Mouse (Mus musculus) stomach, postnatal 0 days (tissue): ENCODE results near the gene Acot7. TPM values are rescaled to one million over a fixed set of nuclear protein-coding genes. Genes with fewer than 3 reads are reported as not detected.

ENCODE experiments used
- ATAC-seq: fragments of 200-750 bp; cut with Nextera tagmentation; 2 replicates; pipeline ENCODE4 v1.8.0; 2017; ENCODE audit not compliant: low FRiP score, low TSS enrichment
- DNase-seq: peaks from one replicate; pipeline ENCODE4 v3.0.0-alpha.2; 2016; ENCODE audit warnings: low spot score
- H3K27ac ChIP-seq: fragments of 300-500 bp; sonication (generic); replicated peaks from 2 replicates; pipeline ENCODE4 v1.5.1; 2014; ENCODE audit warnings: mild to moderate bottlenecking, control low read depth
- H3K27me3 ChIP-seq: fragments of 300-500 bp; sonication (generic); 2 replicates; pipeline ENCODE4 v1.6.1; 2014; ENCODE audit warnings: low read length; ENCODE audit not compliant: control insufficient read depth, insufficient read depth
- H3K36me3 ChIP-seq: fragments of 300-500 bp; sonication (generic); 2 replicates; pipeline ENCODE4 v1.6.1; 2014; ENCODE audit warnings: low read length, mixed read lengths; ENCODE audit not compliant: control insufficient read depth, insufficient read depth
- H3K4me1 ChIP-seq: fragments of 300-500 bp; sonication (generic); replicated peaks from 2 replicates; pipeline ENCODE4 v1.6.1; 2014; ENCODE audit warnings: antibody characterized with exemption; ENCODE audit not compliant: control insufficient read depth, insufficient read depth
- H3K4me2 ChIP-seq: fragments of 300-500 bp; sonication (generic); replicated peaks from 2 replicates; pipeline ENCODE4 v1.6.1; 2014; ENCODE audit warnings: low read depth, mild to moderate bottlenecking, control low read depth, moderate library complexity
- H3K4me3 ChIP-seq: fragments of 300-500 bp; sonication (generic); 2 replicates; pipeline ENCODE4 v1.5.1; 2014; ENCODE audit warnings: low read depth, low read length, control low read depth
- H3K9ac ChIP-seq: fragments of 300-500 bp; sonication (generic); 2 replicates; pipeline ENCODE4 v1.6.1; 2014; ENCODE audit warnings: mild to moderate bottlenecking, low read length, control low read depth, mixed read lengths
- H3K9me3 ChIP-seq: fragments of 300-500 bp; sonication (generic); 2 replicates; pipeline ENCODE4 v1.6.1; 2016; ENCODE audit warnings: low read length; ENCODE audit not compliant: control insufficient read depth
- CTCF ChIP-seq: IDR thresholded peaks from 2 replicates; pipeline ENCODE4 v1.5.1; 2016; ENCODE audit warnings: antibody characterized with exemption, low read depth, mild to moderate bottlenecking, moderate library complexity
- EP300 ChIP-seq: optimal IDR thresholded peaks from 2 replicates; pipeline ENCODE3; 2016; ENCODE audit warnings: antibody characterized with exemption
- WGBS: fragments of 180-500 bp; shearing (Covaris S2); extraction: QIAGEN DNeasy Blood & Tissue Kit; methylation state at CpG from one replicate; pipeline ENCODE4 v1.1.7; 2014; 5-methylcytosine and 5-hydroxymethylcytosine counted together
- polyA plus RNA-seq: library from polyadenylated mRNA; unstranded; fragments of >200 nt; fragmentation: Nextera tagmentation; extraction: Ambion mirVana; gene quantifications from 2 replicates; pipeline ENCODE4 v1.2.1, GENCODE M21; 2015

The Acot7 gene
- polyA plus RNA-seq, 1 experiment from 2014 or later, result 55.0 TPM

GRCm38 (mm10) chr4:152199617-152200016 is 21.7 kb downstream of the Acot7 start:
- DNase-seq, result no peak
- peak; percentile 31; the same call in 1 of the 2 replicates for ATAC-seq
- H3K4me1 ChIP-seq, result no peaks in the 10 kb centered on the region
- no peaks in the 10 kb centered on the region for H3K27me3 ChIP-seq
- H3K4me3 ChIP-seq, result no peak overlapping the region
- no peak overlapping the region for H3K9ac ChIP-seq
- no peaks in the 10 kb centered on the region for H3K36me3 ChIP-seq
- TF ChIP-seq CTCF, result no peak
- TF ChIP-seq EP300, result no peak
- 71% methylated on average over 1 of the region's 1 CpGs for WGBS
- no peak overlapping the region for H3K4me2 ChIP-seq
- no peak overlapping the region for H3K27ac ChIP-seq
- H3K9me3 ChIP-seq, result no peaks in the 10 kb centered on the region

GRCm38 (mm10) chr4:152201492-152201891 is 23.6 kb downstream of the Acot7 start:
- Histone ChIP-seq H3K9ac (no peak overlapping the region), H3K27me3 (no peaks in the 10 kb centered on the region), H3K27ac (no peak overlapping the region), H3K9me3 (no peaks in the 10 kb centered on the region), H3K36me3 (no peaks in the 10 kb centered on the region), H3K4me1 (no peaks in the 10 kb centered on the region), H3K4me2 (no peak overlapping the region), H3K4me3 (no peak overlapping the region)
- DNase-seq, result no peak
- TF ChIP-seq CTCF (no peak), EP300 (no peak)
- WGBS, result 40% methylated on average over 6 of the region's 6 CpGs
- ATAC-seq, result no peak

GRCm38 (mm10) chr4:152202418-152202817 is 24.5 kb downstream of the Acot7 start:
- Histone ChIP-seq H3K27me3 (no peaks in the 10 kb centered on the region), H3K9me3 (no peaks in the 10 kb centered on the region), H3K9ac (no peak overlapping the region), H3K4me1 (no peaks in the 10 kb centered on the region), H3K4me3 (no peak overlapping the region), H3K27ac (no peak overlapping the region), H3K36me3 (no peaks in the 10 kb centered on the region), H3K4me2 (no peak overlapping the region)
- DNase-seq (no peak), ATAC-seq (no peak)
- TF ChIP-seq CTCF, result no peak
- no peak for TF ChIP-seq EP300
- WGBS, result 88% methylated on average over 1 of the region's 1 CpGs

- H3K9ac ChIP-seq, result no peak overlapping the region
- TF ChIP-seq CTCF (no peak), EP300 (no peak)
- H3K27ac ChIP-seq, result no peak overlapping the region
- no peak overlapping the region for H3K4me3 ChIP-seq
- DNase-seq (no peak), ATAC-seq (0 out of 2 replicates have a peak, but pooled peaks have one; percentile 24)
- no peaks in the 10 kb centered on the region for H3K36me3 ChIP-seq
- no peaks in the 10 kb centered on the region for H3K9me3 ChIP-seq
- H3K27me3 ChIP-seq, result no peaks in the 10 kb centered on the region
- H3K4me1 ChIP-seq, result no peaks in the 10 kb centered on the region
- WGBS, result 62% methylated on average over 3 of the region's 3 CpGs
- no peak overlapping the region for H3K4me2 ChIP-seq
Observed at GRCm38 (mm10) chr4:152202905-152203304, 25.0 kb downstream of the Acot7 start.

- no peaks in the 10 kb centered on the region for H3K27me3 ChIP-seq
- H3K27ac ChIP-seq, result no peak overlapping the region
- H3K36me3 ChIP-seq, result no peaks in the 10 kb centered on the region
- DNase-seq (no peak), ATAC-seq (no peak)
- 76% methylated on average over 6 of the region's 6 CpGs for WGBS
- no peak overlapping the region for H3K4me2 ChIP-seq
- no peaks in the 10 kb centered on the region for H3K4me1 ChIP-seq
- no peak overlapping the region for H3K4me3 ChIP-seq
- H3K9ac ChIP-seq, result no peak overlapping the region
- TF ChIP-seq CTCF (peak; percentile 52), EP300 (no peak)
- no peaks in the 10 kb centered on the region for H3K9me3 ChIP-seq
Observed at GRCm38 (mm10) chr4:152204663-152205062, 26.7 kb downstream of the Acot7 start.

GRCm38 (mm10) chr4:152206199-152206598 is 28.3 kb downstream of the Acot7 start:
- DNase-seq (no peak), ATAC-seq (no peak)
- H3K9ac ChIP-seq, result no peak overlapping the region
- WGBS, result 59% methylated on average over 6 of the region's 6 CpGs
- H3K9me3 ChIP-seq, result no peaks in the 10 kb centered on the region
- no peak overlapping the region for H3K27ac ChIP-seq
- H3K27me3 ChIP-seq, result no peaks in the 10 kb centered on the region
- H3K4me2 ChIP-seq, result no peak overlapping the region
- no peaks in the 10 kb centered on the region for H3K4me1 ChIP-seq
- TF ChIP-seq CTCF, result no peak
- TF ChIP-seq EP300, result no peak
- H3K36me3 ChIP-seq, result no peaks in the 10 kb centered on the region
- H3K4me3 ChIP-seq, result no peak overlapping the region
